Mouse (Mus musculus) cerebellum, adult 2 months (tissue): ENCODE data around the gene Msh5. TPM values are rescaled to one million over a fixed set of nuclear protein-coding genes. Genes with fewer than 3 reads are reported as not detected.
A peak's percentile ranks its signal among the peaks of the same experiment; 100 is the strongest.

Experiments
- DNase-seq, 2 experiments: peaks; one replicate each; pipeline ENCODE4 v3.0.0; 2021
- H3K27ac ChIP-seq: fragments of 200-500 bp; 2 replicates; pipeline ENCODE4 v1.5.1; 2012; ENCODE audit warnings: low read length, control low read depth, inconsistent platforms; ENCODE audit not compliant: insufficient read depth
- H3K27me3 ChIP-seq: fragments of 200-500 bp; 2 replicates; pipeline ENCODE4 v1.6.1; 2012; ENCODE audit warnings: inconsistent platforms, mild to moderate bottlenecking, low read length, moderate library complexity; ENCODE audit not compliant: control insufficient read depth, insufficient read depth
- H3K4me1 ChIP-seq: fragments of 200-500 bp; 2 replicates; pipeline ENCODE4 v1.6.1; 2011; ENCODE audit warnings: low read length; ENCODE audit not compliant: control insufficient read depth, insufficient read depth
- H3K4me3 ChIP-seq: fragments of 200-500 bp; replicated peaks from 2 replicates; pipeline ENCODE3; 2011; ENCODE audit warnings: mild to moderate bottlenecking, low read depth, low read length, control low read depth; ENCODE audit not compliant: insufficient read depth
- CTCF ChIP-seq: fragments of 200-500 bp; IDR thresholded peaks from 2 replicates; pipeline ENCODE4 v1.5.1; 2011; ENCODE audit warnings: low read depth, mild to moderate bottlenecking, control low read depth, low read length, moderate library complexity, borderline replicate concordance; ENCODE audit not compliant: insufficient read depth
- POLR2A ChIP-seq: fragments of 200-500 bp; IDR thresholded peaks from 2 replicates; pipeline ENCODE4 v1.6.1; 2011; ENCODE audit warnings: low read length, control low read depth, borderline replicate concordance; ENCODE audit not compliant: insufficient read depth
- WGBS: fragments of 180-500 bp; shearing (Covaris S2); methylation state at CpG from one replicate; pipeline ENCODE4 v1.1.7; 2018; 5-methylcytosine and 5-hydroxymethylcytosine counted together
- polyA plus RNA-seq: library from polyadenylated mRNA; depleted of rRNA; stranded (reverse); fragments of >200 nt; gene quantifications from 2 replicates; pipeline ENCODE4 v1.2.3, GENCODE M21; 2012; rRNA removed

The Msh5 gene
- polyA plus RNA-seq, 1 experiment = 5.5 TPM

- WGBS = under 1% methylated on average over 58 of the region's 58 CpGs
- TF ChIP-seq POLR2A = peak; percentile 98
- TF ChIP-seq CTCF = no peak
- Histone ChIP-seq H3K27me3 (no peaks in the 10 kb centered on the region), H3K4me3 (peak within 1 kb of the TSS; percentile 75), H3K27ac (peak within 1 kb of the TSS; percentile 89), H3K4me1 (peaks cover 3% of the 10 kb centered on the region; the same call in 1 of the 2 replicates)
- DNase-seq = peak; percentile 94 to 95
These were observed 64.8 kb downstream of the Msh5 start, which contains the start of gene Lsm2 for GRCm38 (mm10) chr17:34981690-34982180. Gene Lsm2, plus strand, starts transcription at chr17:34981862.

GRCm38 (mm10) chr17:34980655-34981054 lies 65.9 kb downstream of the Msh5 start:
- TF ChIP-seq CTCF (peak; percentile 38; the same call in 1 of the 2 replicates), POLR2A (no peak)

GRCm38 (mm10) chr17:34979631-34980030 lies 66.9 kb downstream of the Msh5 start:
- no peak overlapping the region for H3K4me3 ChIP-seq
- 92% methylated on average over 4 of the region's 4 CpGs for WGBS
- no peak for TF ChIP-seq POLR2A
- no peak for TF ChIP-seq CTCF

More at GRCm38 (mm10) chr17:34980655-34981054, 65.9 kb downstream of the Msh5 start:
- no peaks in the 10 kb centered on the region for H3K27me3 ChIP-seq
- H3K27ac ChIP-seq = peak overlapping the region; percentile 64; the same call in 1 of the 2 replicates
- peaks cover 3% of the 10 kb centered on the region; the same call in 1 of the 2 replicates for H3K4me1 ChIP-seq
- 4% methylated on average over 2 of the region's 2 CpGs for WGBS
- peak in 1 of 2 experiments; percentile 66 for DNase-seq
- peak overlapping the region; percentile 45 for H3K4me3 ChIP-seq

More at GRCm38 (mm10) chr17:34979631-34980030, 66.9 kb downstream of the Msh5 start:
- H3K27ac ChIP-seq = no peak overlapping the region
- no peak for DNase-seq
- peaks cover 3% of the 10 kb centered on the region; the same call in 1 of the 2 replicates for H3K4me1 ChIP-seq
- H3K27me3 ChIP-seq = no peaks in the 10 kb centered on the region

Other genes starting within 250 kb of the Msh5 start
- gene Cyp21a1, start 242.2 kb downstream of the Msh5 start, polyA plus RNA-seq = not detected in 2 replicates
- gene Stk19, start 209.8 kb downstream of the Msh5 start, polyA plus RNA-seq = 52.9 TPM in 2 replicates
- 59.6 and 62.5 TPM in 2 replicates for gene Dxo, start 209.7 kb downstream of the Msh5 start, polyA plus RNA-seq
- 77.4 and 87.2 TPM in 2 replicates for gene Skiv2l, start 196.5 kb downstream of the Msh5 start, polyA plus RNA-seq
- gene Nelfe, start 196.4 kb downstream of the Msh5 start, polyA plus RNA-seq = 47.2 and 47.9 TPM in 2 replicates
- 0.14 and 0.20 TPM in 2 replicates for gene Cfb, start 184.2 kb downstream of the Msh5 start, polyA plus RNA-seq
- gene Zbtb12, start 167.3 kb downstream of the Msh5 start, polyA plus RNA-seq = 8.2 and 8.3 TPM in 2 replicates
- gene Gm20547, start 164.7 kb downstream of the Msh5 start, polyA plus RNA-seq = 0.08 and 0.10 TPM in 2 replicates
- gene C2, start 148.5 kb downstream of the Msh5 start, polyA plus RNA-seq = 2.3 and 2.9 TPM in 2 replicates
- 174 and 182 TPM in 2 replicates for gene Ehmt2, start 148.3 kb downstream of the Msh5 start, polyA plus RNA-seq
- 0.05 TPM in 1 of 2 replicates, not detected in the other for gene Slc44a4, start 132.3 kb downstream of the Msh5 start, polyA plus RNA-seq
- 58.7 and 60.9 TPM in 2 replicates for gene Neu1, start 115.5 kb downstream of the Msh5 start, polyA plus RNA-seq
- 4.6 and 9.2 TPM in 2 replicates for gene Hspa1b, start 87.5 kb downstream of the Msh5 start, polyA plus RNA-seq
- gene Gm20481, start 76.8 kb downstream of the Msh5 start, polyA plus RNA-seq = not detected in 2 replicates
- gene Hspa1a, start 74.6 kb downstream of the Msh5 start, polyA plus RNA-seq = 10.5 and 14.9 TPM in 2 replicates
- 0.49 and 0.89 TPM in 2 replicates for gene Hspa1l, start 74.0 kb downstream of the Msh5 start, polyA plus RNA-seq
- 56.2 and 63.7 TPM in 2 replicates for gene Lsm2, start 64.9 kb downstream of the Msh5 start, polyA plus RNA-seq
- 65.3 and 77.0 TPM in 2 replicates for gene Vars, start 45.8 kb downstream of the Msh5 start, polyA plus RNA-seq
- 25.5 and 30.1 TPM in 2 replicates for gene Vwa7, start 30.2 kb downstream of the Msh5 start, polyA plus RNA-seq
- 2.0 and 2.3 TPM in 2 replicates for gene Sapcd1, start 18.7 kb downstream of the Msh5 start, polyA plus RNA-seq
- gene Clic1, start 3.2 kb upstream of the Msh5 start, polyA plus RNA-seq = 41.2 and 42.9 TPM in 2 replicates
- 59.5 and 63.3 TPM in 2 replicates for gene Ddah2, start 12.3 kb upstream of the Msh5 start, polyA plus RNA-seq
- gene Ly6g6c, start 18.6 kb upstream of the Msh5 start, polyA plus RNA-seq = 0.11 and 0.15 TPM in 2 replicates
- 0.25 and 0.43 TPM in 2 replicates for gene Mpig6b, start 19.4 kb upstream of the Msh5 start, polyA plus RNA-seq
- gene Ly6g6e, start 30.2 kb upstream of the Msh5 start, polyA plus RNA-seq = 5.3 and 6.3 TPM in 2 replicates
- gene Ly6g6d, start 31.3 kb upstream of the Msh5 start, polyA plus RNA-seq = 8.5 and 10.4 TPM in 2 replicates
- 0.86 and 1.1 TPM in 2 replicates for gene Ly6g6f, start 38.9 kb upstream of the Msh5 start, polyA plus RNA-seq
- 337 and 394 TPM in 2 replicates for gene Abhd16a, start 42.5 kb upstream of the Msh5 start, polyA plus RNA-seq
- gene Ly6g5c, start 61.5 kb upstream of the Msh5 start, polyA plus RNA-seq = 0.28 TPM in 1 of 2 replicates, not detected in the other
- 2.2 and 3.4 TPM in 2 replicates for gene Ly6g5b, start 68.7 kb upstream of the Msh5 start, polyA plus RNA-seq
- 32.7 TPM in 2 replicates for gene Gpank1, start 74.7 kb upstream of the Msh5 start, polyA plus RNA-seq
- 231 TPM in 2 replicates for gene Csnk2b, start 75.3 kb upstream of the Msh5 start, polyA plus RNA-seq
- 12.3 and 14.6 TPM in 2 replicates for gene D17H6S53E, start 79.6 kb upstream of the Msh5 start, polyA plus RNA-seq
- gene Apom, start 85.3 kb upstream of the Msh5 start, polyA plus RNA-seq = 0.21 and 0.28 TPM in 2 replicates
- gene Bag6, start 88.4 kb upstream of the Msh5 start, polyA plus RNA-seq = 211 and 226 TPM in 2 replicates
- gene Prrc2a, start 118.2 kb upstream of the Msh5 start, polyA plus RNA-seq = 277 and 289 TPM in 2 replicates
- 2.1 and 4.1 TPM in 2 replicates for gene Aif1, start 129.3 kb upstream of the Msh5 start, polyA plus RNA-seq
- 2.8 and 3.2 TPM in 2 replicates for gene Lst1, start 141.7 kb upstream of the Msh5 start, polyA plus RNA-seq
- 0.34 and 0.38 TPM in 2 replicates for gene Ltb, start 147.7 kb upstream of the Msh5 start, polyA plus RNA-seq
- gene Tnf, start 155.3 kb upstream of the Msh5 start, polyA plus RNA-seq = not detected in 2 replicates
- 0.11 and 0.13 TPM in 2 replicates for gene Lta, start 158.6 kb upstream of the Msh5 start, polyA plus RNA-seq
- gene Gm16181, start 174.1 kb upstream of the Msh5 start, polyA plus RNA-seq = not detected in 2 replicates
- 628 TPM in 2 replicates for gene Atp6v1g2, start 186.9 kb upstream of the Msh5 start, polyA plus RNA-seq
- 12.7 and 13.2 TPM in 2 replicates for gene Nfkbil1, start 189.0 kb upstream of the Msh5 start, polyA plus RNA-seq
- 438 and 458 TPM in 2 replicates for gene Ddx39b, start 195.0 kb upstream of the Msh5 start, polyA plus RNA-seq
- 174 and 183 TPM in 2 replicates for gene H2-D1, start 216.0 kb upstream of the Msh5 start, polyA plus RNA-seq